Mouse (Mus musculus): ENCODE data around the gene 2700049A03Rik. TPM values are rescaled to one million over a fixed set of nuclear protein-coding genes. Genes with fewer than 3 reads are reported as not detected.

Gene 2700049A03Rik
- polyA plus RNA-seq, 1 experiment from 2014 or later = 18.7 TPM

DNA sequence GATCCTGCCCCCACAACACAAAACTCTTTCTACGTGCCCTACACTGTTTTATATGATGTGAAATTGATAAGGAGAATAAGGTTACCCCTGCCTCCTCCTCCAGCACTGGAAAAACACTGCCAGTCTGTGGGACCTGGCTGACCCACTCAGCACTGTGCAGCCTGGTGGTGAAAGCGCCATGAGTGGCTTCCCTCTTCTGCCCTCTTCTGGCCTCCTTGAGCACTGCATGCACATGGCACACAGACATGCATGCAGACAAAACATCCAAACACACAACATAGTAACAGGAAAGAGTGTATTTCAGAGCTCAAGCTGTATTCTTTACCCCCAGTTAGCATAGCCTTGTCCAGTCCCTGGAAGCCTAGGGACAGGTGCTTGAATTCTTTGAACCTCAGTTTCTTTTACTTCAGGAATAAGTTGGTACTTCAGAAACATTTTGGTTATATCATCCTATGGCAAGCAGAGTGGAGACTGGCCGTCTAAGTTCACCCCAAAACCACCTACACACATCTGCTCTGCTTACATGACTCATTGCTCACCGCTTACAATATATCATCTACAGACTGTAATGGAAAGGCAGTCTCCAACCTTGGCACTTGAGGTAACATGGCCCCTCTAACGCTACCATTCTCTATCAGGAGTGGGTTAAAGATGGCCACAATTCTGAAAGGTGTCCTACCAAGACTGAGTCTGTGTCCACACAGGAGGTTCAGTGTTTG lies 138.0 kb downstream of the 2700049A03Rik start:
- H3K4me1 ChIP-seq = peaks cover 4% of the 10 kb centered on the region; the same call in 1 of the 2 replicates
- no peaks in the 10 kb centered on the region for H3K27me3 ChIP-seq
- no peak overlapping the region for H3K9ac ChIP-seq
- no peak overlapping the region for H3K4me3 ChIP-seq
- no peak overlapping the region for H3K27ac ChIP-seq
- ATAC-seq (ENCODE audit: insufficient number of reproducible peaks, insufficient read depth, low FRiP score, low TSS enrichment) = no peak
- no peak overlapping the region for H3K4me2 ChIP-seq (replicated peaks)
- H3K36me3 ChIP-seq = no peaks in the 10 kb centered on the region
- 94% methylated on average over 5 of the region's 5 CpGs for WGBS
- no peaks in the 10 kb centered on the region for H3K9me3 ChIP-seq

- no peak overlapping the region for H3K27ac ChIP-seq
- no peak overlapping the region for H3K4me3 ChIP-seq
- H3K4me1 ChIP-seq = no peaks in the 10 kb centered on the region
- no peak for ATAC-seq (ENCODE audit: insufficient number of reproducible peaks, insufficient read depth, low FRiP score, low TSS enrichment)
- WGBS = 85% methylated on average over 8 of the region's 8 CpGs
- no peak overlapping the region for H3K4me2 ChIP-seq (replicated peaks)
- H3K27me3 ChIP-seq = no peaks in the 10 kb centered on the region
- no peak overlapping the region for H3K9ac ChIP-seq
- H3K36me3 ChIP-seq = no peaks in the 10 kb centered on the region
- H3K9me3 ChIP-seq = no peaks in the 10 kb centered on the region
These were observed 139.4 kb downstream of the 2700049A03Rik start for GRCm38 (mm10) chr12:71275906-71276595.

DNA sequence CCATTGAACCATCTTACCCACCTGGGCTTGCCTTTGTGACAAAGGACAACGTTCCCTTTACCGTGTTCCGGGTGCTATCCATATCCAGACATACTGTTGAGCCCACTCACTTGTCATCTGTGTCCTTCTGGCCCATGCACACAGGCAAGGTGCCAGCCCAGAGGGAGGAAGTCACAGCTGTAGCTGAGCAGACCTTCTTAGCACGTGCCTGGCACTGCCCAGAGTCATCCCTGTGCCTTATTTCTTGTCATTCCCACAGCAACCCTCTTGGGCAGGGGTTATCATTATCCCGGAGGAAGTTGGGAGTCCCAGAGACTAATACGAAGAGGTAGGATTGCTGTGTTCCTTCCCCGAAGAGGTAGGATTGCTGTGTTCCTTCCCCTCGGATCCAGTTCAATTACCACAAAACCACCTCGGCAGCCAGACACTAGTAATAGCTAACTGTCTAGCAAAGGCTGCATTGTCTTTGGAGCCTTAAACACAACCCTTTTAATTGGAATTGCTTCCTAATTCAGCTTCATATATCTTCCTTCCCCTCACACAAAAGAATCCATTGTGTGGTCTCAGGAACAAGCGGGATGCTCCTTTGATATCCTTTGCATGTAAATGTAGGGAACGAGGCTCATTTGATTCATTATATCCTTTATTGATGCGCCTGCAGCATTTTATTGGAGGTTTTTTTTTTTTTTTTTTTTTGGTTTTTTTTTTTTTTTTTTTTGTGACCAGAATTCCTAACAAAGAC lies 143.0 kb downstream of the 2700049A03Rik start:
- H3K27ac ChIP-seq = no peak overlapping the region
- WGBS = 57% methylated on average over 12 of the region's 12 CpGs

GRCm38 (mm10) chr12:71281201-71281768 lies 144.6 kb downstream of the 2700049A03Rik start:
- Histone ChIP-seq H3K4me1 (no peaks in the 10 kb centered on the region), H3K36me3 (no peaks in the 10 kb centered on the region), H3K4me3 (no peak overlapping the region), H3K27ac (no peak overlapping the region), H3K9ac (no peak overlapping the region), H3K9me3 (peaks cover 3% of the 10 kb centered on the region; the same call in 1 of the 2 replicates), H3K27me3 (no peaks in the 10 kb centered on the region), H3K4me2 (replicated peaks) (no peak overlapping the region)
- ATAC-seq (ENCODE audit: insufficient number of reproducible peaks, insufficient read depth, low FRiP score, low TSS enrichment) = no peak
- 85% methylated on average over 12 of the region's 12 CpGs for WGBS

More for the DNA sequence above, 143.0 kb downstream of the 2700049A03Rik start:
- no peak for ATAC-seq (ENCODE audit: insufficient number of reproducible peaks, insufficient read depth, low FRiP score, low TSS enrichment)
- Histone ChIP-seq H3K4me3 (no peak overlapping the region), H3K36me3 (no peaks in the 10 kb centered on the region), H3K4me2 (replicated peaks) (no peak overlapping the region), H3K9ac (no peak overlapping the region), H3K27me3 (no peaks in the 10 kb centered on the region), H3K4me1 (no peaks in the 10 kb centered on the region), H3K9me3 (peaks cover 3% of the 10 kb centered on the region; the same call in 1 of the 2 replicates)

DNA sequence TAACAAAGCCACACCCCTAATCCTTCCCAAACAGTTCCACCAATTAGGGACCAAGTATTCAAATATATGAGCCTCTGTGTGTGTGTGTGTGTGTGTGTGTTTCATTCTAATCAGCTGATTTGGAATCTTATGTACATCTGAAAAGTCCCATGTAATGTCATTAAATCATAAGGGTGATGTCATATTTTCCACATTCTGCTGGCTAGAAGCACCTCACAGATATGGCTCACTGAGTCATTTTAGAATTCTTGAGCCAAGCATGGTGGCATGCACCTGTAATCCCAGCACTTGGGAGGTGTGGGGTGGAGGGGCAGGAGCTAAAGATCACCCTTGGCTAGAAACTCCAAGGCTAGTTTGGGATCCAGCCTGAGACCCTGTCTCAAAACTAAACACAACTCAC lies 148.8 kb downstream of the 2700049A03Rik start:
- no peak overlapping the region for H3K4me3 ChIP-seq
- H3K27ac ChIP-seq = no peak overlapping the region
- H3K36me3 ChIP-seq = no peaks in the 10 kb centered on the region
- no peak for ATAC-seq (ENCODE audit: insufficient number of reproducible peaks, insufficient read depth, low FRiP score, low TSS enrichment)
- no peak overlapping the region for H3K4me2 ChIP-seq (replicated peaks)
- H3K9me3 ChIP-seq = peaks cover 3% of the 10 kb centered on the region; the same call in 1 of the 2 replicates
- no peaks in the 10 kb centered on the region for H3K27me3 ChIP-seq
- peaks cover 7% of the 10 kb centered on the region for H3K4me1 ChIP-seq
- H3K9ac ChIP-seq = no peak overlapping the region

DNA sequence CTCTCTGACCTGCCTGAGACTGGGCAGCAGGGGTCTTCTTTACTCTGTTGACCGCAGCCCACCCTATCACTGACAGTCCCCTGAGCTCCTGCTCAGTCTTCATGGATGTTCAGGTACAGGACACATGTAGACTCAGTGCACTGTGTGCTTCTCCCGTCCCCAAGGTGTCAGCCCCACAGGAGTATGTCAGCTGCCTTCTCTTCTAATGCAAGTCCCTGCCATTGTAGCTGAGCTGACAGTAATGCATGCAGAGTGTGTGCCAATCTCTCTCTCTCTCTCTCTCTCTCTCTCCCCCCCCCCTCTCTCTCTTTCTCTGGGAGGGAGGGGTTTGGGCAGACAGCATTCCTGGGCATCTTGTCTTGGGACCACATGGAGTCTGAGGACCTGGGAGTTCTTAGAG lies 153.8 kb downstream of the 2700049A03Rik start:
- no peak overlapping the region for H3K4me2 ChIP-seq (replicated peaks)
- H3K4me3 ChIP-seq = no peak overlapping the region
- no peak overlapping the region for H3K9ac ChIP-seq
- H3K36me3 ChIP-seq = no peaks in the 10 kb centered on the region
- no peak for ATAC-seq (ENCODE audit: insufficient number of reproducible peaks, insufficient read depth, low FRiP score, low TSS enrichment)
- H3K27me3 ChIP-seq = no peaks in the 10 kb centered on the region
- H3K4me1 ChIP-seq = peaks cover 24% of the 10 kb centered on the region
- 56% methylated on average over 2 of the region's 2 CpGs for WGBS
- no peaks in the 10 kb centered on the region for H3K9me3 ChIP-seq
- H3K27ac ChIP-seq = no peak overlapping the region

Other genes with a start within 250 kb of the 2700049A03Rik start
- 224 and 237 TPM in 2 replicates for gene Actr10, start 199.0 kb upstream of the 2700049A03Rik start, polyA plus RNA-seq (2016; fragmentation: Nextera tagmentation; extraction: Ambion mirVana)
- gene Psma3, start 162.2 kb upstream of the 2700049A03Rik start, polyA plus RNA-seq (2016; fragmentation: Nextera tagmentation; extraction: Ambion mirVana) = 621 and 638 TPM in 2 replicates
- 33.1 and 34.0 TPM in 2 replicates for gene Arid4a, start 120.9 kb upstream of the 2700049A03Rik start, polyA plus RNA-seq (2016; fragmentation: Nextera tagmentation; extraction: Ambion mirVana)
- not detected in 2 replicates for gene Tomm20l, start 25.4 kb upstream of the 2700049A03Rik start, polyA plus RNA-seq (2016; fragmentation: Nextera tagmentation; extraction: Ambion mirVana)
- 75.5 and 87.1 TPM in 2 replicates for gene Timm9, start 164 bp upstream of the 2700049A03Rik start, polyA plus RNA-seq (2016; fragmentation: Nextera tagmentation; extraction: Ambion mirVana)
- 72.9 and 74.1 TPM in 2 replicates for gene Dact1, start 173.0 kb downstream of the 2700049A03Rik start, polyA plus RNA-seq (2016; fragmentation: Nextera tagmentation; extraction: Ambion mirVana)